Mouse (Mus musculus) kidney, postnatal 14 days (tissue): ENCODE results near the gene Rps18.
"Not testable (repeated sequence)": the region's sequence is repeated elsewhere in the genome, so short reads cannot be mapped to it uniquely, and the experiment has no call there.

ENCODE experiments used
- DNase-seq: peaks from one replicate; pipeline ENCODE4 v3.0.0; 2022; ENCODE audit warnings: mixed read lengths

Gene Rps18

DNA sequence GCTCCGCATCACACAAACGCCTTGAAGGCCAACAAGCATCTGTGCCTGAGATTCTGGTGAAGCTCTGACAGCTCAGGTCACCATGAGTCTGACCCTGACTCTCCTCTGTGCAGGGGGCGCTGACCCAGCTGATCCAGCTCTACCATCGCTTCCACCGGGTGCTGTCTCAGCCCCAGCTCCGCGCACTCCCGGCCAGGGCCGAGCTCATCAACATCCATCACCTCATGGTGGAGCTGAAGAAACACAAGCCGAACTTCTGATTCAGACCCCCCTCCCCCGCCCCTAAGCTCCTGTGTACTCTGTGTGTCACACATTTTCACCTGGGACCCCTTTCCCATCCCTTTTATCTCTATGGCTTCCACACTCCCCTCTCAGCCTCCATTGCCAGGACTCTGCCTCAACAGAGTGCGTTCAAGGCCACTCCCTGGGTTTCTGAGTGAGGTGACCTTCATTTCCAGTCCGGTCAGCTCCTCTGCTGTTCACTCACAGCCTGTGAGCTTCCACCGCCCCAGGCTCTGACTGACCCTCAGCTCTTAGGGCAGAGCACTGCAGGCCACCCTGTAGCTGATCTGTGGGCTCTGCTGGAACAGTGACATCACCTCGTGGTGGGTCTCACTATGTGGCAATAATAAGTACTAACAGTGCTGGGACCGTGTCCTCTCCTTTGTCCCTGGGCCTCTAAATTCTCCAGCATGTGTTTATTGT, 10.2 kb upstream of the Rps18 start:
- DNase-seq = no peak

DNA sequence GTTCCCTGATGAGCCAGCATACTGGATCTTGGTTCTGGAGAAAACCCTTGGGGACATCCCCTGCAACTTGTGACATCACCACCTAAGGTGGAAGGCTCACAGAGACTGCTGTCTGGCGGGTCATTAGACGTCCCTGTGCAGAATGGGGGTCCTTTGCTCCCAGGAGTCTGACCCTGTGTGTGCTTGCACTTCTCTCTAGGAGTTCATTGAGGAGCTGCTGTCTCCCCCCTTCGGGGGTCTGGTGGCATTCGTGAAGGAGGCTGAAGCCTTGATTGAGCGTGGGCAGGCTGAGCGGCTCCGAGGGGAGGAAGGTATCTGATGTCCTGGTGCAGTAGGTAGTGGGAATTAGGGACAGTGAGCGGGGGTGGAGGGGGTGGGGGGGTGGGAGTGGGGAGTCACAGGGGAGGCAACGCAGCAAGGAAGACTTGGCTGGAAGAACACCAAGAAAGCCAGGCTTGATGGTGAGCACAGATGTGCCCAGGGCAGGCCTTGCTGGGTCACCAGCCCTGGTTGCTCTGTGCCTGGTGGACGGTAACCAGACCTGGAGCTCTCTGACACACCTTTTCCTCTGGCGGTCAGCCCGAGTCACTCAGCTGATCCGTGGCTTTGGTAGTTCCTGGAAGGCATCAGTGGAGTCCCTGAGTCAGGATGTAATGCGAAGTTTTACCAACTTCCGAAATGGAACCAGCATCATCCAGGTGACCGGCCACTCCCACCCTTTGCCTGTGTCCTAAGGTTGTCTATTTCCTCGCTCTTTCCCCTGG, 9.5 kb upstream of the Rps18 start:
- DNase-seq = no peak

DNA sequence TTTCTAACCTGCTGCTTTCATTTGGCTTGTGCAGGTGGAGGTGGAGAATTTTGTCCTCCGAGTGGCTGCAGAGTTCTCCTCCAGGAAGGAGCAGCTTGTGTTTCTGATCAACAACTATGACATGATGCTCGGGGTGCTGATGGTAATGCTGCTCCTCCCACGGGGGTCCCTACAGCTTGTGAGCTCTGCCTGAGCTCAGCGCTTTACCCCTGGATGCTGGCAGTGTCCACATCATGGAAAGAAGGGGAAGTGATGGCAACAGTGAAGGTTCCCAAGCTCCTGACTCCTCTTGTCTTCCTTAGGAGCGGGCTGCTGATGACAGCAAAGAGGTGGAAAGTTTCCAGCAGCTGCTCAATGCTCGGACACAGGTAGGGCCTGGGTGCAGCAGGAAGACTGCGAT, 7.1 kb upstream of the Rps18 start:
- no peak for DNase-seq

DNA sequence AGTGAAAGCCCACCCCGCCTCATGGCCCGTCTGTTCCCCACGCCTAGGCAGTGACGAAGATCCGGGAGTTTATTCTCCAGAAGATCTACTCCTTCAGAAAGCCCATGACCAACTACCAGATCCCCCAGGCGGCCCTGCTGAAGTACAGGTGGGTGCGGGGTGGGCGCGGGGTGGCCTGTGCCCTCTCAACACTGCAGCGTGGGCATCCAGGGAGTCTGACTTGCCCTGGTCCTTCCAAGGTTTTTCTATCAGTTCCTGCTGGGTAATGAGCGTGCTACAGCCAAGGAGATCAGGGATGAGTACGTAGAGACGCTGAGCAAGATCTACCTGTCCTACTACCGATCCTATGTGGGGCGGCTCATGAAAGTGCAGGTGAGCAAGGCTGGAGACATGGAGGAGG, 4.1 kb upstream of the Rps18 start:
- no peak for DNase-seq

DNA sequence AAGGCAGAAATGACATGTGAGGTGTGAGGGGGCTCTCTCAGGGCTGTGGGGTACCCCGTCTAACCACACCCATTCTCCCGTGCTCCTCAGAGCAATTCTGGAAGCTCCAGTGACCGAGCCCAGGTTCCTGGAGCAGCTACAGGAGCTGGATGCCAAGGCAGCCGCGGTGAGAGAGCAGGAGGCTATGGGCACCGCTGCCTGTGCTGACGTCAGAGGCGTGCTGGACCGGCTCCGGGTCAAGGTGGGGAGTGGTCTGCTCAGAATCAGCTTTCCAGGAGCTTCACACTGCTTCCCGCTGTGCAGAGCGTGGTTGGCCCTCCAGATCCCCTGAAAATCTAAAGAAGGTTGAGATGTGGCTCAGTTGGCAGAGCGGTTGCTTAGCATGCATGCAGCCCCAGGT, 3.3 kb upstream of the Rps18 start:
- DNase-seq = no peak

DNA sequence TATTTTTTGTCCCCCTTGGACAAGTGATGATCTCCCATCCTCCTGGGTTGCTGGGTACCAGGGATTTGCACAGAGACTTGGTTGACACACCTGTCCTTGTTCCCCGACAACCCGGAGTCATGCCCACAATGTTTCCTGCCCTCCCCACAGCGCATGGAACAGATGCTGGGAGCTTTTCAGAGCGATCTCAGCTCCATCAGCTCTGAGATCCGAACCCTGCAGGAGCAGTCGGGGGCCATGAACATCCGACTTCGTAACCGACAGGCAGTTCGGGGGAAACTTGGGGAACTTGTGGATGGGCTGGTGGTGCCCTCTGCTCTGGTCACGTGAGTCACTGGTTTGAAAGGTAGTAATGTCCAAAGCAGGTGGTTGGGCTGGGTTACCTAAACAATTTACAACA, 2.6 kb upstream of the Rps18 start:
- DNase-seq = no peak

DNA sequence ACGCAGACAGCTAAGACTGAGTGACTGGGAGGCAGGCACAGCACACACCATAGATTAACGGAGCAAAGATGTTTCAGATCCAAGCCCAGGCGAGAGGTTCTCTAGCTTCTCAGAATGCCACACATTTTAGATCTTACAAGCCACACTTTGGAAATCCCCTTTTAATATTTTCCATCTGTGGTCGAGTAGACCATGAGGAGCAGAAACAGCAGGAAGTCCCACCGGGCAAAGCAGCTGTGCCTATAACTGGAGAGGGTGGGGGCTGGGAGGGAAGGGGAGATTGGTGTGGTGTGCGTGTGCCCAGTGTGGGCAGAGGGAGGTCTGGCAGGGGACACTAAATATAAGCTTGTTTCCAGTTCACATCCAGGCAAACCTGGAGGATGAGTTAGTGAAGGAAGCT, 1.7 kb upstream of the Rps18 start:
- DNase-seq = no peak

DNA sequence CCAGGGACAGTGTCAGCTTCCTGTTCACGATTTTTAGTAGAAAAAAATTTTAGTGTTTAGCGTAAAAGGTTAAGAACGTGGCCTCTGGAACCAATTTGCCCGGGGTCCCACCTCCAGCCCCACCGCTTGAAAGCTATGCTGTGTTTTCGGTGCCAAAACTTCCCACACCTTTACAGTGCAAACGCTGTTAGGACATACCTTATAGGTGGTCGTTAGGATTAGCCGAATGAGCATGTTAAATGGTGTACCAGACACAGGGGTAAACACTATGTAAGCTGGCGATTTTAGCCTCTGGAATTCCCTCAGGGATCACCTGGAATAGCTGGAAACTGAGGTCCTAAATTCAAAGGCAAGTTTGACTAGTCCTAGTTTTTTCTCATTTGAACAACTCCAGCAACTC, 535 bp upstream of the Rps18 start:
- DNase-seq = no peak

DNA sequence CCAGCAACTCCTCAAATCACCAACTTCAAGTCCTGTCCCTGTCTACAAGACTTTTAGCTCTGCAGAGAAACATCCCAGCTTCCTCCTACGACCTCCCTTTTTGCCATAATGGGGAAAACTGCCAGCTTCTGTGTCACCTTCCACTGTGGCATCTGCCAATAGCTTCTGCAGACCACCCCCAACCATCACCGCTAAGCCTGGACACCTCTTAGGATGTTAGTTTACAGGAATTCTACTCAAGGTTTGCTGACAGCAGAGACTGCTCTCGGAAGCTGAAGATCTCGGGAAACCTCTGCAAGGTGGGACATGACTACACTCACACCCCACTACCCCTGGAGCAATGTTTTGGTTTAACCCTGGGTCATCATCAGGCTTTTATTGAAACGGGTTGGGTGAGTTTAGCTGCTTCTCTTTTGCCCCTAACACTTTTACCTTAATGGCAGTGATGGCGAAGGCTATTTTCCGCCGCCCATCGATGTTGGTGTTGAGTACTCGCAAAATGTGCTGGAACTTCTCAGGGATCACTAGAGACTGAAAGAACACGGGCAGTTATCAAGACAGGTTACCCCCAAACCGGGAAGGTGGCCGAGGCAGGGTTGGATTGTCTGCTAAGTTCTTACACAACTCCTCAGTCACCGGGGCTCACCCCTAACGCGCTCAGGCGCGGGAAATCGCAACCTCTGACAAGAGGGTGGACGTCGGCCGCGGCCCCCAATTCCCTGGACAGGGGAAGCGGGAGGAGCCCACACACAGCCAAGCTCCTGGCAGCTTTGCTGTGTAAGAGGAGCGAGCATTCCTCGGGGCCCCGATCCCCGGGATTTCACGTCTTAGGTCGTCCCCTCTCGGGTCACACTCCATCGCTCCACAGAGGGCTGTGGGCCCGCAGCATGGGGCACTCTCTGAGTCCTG, 901 bp downstream of the Rps18 start:
- no peak for DNase-seq

DNA sequence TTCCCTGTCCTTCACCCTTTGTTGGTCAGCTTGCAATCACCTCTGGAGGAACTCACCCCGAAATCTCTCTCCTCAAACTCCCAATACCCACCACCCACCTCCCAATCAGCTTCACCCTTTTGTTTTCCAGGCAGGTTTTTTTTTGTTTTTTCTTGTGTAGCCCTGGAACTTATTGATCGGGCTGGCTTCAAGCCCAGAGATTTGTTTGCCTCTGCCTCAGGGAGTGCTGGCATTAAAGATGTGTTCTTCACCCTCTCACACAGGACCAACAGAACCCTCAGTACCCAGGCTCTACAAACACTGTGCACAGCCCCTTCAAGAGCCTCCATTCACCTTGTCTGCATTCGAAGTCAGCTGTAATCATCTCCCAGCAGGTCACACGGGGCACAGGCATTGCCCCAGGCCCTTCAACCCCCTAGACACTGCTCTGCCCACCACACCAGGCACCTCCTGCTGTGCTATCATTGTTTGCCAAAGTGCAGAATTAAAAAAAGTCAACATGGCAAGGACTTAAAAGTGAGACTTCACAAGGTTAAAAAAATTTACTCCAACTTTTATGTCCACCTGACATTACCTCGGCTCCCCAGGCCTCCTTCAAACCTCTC, 1.7 kb downstream of the Rps18 start:
- no peak for DNase-seq

DNA sequence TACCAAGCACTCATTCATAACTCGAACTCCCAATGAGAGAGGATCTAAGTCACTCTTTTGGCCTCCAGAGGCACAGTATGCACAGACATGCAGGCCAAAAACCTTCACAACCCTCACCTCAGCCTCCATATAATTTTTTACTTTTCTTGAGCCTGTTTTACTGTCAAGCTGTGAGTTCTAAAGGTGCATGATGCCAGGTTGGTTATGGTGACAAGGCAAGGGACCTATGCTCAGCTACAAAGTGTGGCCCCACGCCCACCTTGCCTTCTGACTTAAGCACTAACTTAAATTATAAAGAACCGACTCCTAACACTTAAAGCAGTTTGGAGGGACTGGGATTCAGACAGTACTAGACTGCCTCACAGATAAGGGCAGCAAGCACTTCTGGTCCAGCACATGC, 2.5 kb downstream of the Rps18 start:
- DNase-seq = no peak

DNA sequence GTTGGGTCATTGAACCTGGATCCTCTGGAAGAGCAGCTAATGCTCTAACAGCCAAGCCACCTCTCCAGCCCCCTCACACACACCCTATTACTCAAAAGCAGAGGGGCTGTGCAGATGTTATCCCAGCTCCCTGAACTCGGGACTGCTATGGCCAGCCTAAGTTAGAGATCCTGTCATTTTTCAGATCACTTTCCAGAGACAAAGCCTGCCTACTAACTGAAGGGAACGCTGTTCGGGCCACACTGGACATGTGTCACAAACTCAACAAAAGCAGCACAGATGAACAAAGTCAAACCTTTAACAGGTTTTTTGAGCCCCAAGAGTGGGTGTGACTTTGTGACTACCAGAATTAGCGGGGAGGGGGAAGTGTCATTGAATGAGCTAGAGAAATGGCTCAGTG, 2.9 kb downstream of the Rps18 start:
- DNase-seq = no peak

DNA sequence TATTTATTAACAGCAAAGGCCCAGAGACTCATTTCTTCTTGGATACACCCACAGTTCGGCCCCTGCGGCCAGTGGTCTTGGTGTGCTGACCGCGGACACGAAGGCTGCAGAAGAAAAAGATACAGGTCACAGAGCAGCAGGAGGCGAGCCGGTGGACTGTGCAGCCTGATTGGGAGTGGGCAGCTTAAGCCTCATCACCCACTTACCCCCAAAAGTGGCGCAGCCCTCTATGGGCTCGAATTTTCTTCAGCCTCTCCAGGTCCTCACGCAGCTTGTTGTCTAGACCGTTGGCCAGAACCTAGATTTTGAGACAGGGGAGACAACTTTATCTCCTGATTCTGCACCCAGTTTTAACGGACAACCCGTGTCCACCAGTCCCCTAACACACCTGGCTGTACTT, 3.8 kb downstream of the Rps18 start:
- not testable (repeated sequence) for DNase-seq

DNA sequence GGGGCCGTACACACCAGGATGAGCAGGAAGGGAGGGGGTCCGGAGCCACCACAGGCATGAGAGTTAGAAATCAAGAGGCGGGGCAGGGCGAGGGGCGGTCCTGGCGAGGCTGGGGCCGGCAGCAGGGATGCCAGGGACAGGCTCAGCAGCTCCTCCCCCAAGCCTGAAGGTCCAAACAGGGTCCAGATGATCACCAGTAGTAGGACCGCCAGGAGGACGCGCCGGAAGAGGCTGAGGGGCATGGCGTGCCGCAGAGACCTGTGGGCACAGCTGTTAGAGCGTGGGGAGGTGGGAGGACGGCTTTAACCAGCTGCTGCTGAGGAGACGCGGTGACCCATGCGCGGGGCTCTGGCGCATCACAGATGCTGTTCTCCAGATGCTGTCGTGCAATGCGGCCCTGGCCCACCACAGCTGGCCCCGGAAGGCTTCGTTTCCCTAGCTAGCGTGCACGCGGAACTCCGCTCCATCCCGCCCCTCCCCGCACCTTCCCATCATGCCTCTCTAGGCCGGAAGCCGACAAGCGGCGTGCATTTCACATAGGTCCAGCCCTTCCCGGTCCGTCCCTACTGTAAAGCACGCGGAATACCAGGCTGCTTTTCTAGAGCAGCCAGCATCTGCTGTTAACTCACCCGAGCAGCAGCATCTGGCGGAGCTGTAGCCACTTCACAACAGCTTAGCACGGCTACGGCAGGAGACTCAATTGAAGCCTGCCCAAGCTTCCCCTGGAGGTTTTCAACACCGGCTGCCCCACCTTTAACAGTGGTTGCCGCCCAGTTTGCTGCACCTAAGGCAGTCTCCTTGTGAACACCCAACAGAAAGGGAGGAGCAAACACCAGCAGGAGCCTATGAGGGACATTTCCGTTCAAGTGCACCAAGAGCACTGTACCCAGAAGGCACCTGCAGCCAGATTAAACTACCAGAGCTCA, 4.5 kb downstream of the Rps18 start, which contains the start of gene B3galt4:
Gene B3galt4 (minus strand): TSS at position 468 of the 926 bp plus-strand sequence.
- peak; percentile 86 for DNase-seq

DNA sequence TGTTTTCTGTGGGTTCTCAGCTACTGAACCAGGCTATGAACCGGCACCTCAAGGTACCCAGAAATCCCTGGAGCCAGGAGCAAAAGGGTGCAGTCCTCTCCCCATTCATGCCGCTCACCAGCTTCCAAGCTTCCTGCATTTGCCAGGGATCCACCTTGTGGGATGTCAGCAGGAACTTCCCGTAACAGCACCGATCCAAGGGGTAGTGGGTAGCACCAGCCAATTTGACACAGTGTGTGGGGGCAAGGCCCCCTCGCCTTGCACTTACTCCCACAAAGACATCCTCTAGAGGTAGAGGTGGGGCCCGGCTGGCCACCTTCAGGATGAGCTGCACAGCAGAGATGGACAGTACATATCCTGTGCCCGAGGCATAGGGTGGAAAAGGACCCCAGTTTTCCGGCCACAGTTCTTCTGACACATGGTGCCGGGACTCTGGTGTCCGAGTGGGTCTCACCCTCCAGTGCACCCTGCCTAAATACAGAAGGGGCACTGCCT, 5.6 kb downstream of the Rps18 start:
- DNase-seq = no peak

DNA sequence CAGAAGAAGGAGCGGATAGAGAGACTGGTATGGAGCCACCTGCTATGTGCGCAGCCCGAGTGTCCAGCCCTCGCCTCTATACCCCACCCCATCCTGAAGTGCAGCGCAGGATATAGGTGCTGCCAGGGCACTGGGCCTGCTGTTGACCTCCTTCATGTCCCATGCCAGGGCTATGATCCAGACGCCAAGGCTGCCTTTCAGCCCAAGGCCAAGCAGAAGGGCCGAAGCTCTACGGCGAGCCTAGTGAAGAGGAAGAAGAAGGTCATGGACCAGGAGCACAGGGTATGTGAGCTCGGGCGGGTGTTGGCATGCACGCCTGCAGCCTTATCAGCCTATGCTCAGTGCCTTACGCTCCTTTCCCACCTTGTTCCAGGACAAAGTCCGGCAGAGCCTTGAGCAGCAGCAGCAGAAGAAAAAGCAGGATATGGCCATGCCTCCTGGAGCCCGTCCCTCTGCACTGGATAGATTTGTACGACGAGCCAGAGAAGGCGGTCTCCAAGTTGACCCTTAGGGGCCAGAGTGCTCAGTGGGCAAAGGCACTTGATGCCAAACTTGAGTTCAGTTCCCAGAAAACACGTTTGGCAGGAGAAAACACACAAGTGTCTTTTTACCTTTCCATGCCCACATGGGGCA, 6.8 kb downstream of the Rps18 start:
- DNase-seq = no peak

DNA sequence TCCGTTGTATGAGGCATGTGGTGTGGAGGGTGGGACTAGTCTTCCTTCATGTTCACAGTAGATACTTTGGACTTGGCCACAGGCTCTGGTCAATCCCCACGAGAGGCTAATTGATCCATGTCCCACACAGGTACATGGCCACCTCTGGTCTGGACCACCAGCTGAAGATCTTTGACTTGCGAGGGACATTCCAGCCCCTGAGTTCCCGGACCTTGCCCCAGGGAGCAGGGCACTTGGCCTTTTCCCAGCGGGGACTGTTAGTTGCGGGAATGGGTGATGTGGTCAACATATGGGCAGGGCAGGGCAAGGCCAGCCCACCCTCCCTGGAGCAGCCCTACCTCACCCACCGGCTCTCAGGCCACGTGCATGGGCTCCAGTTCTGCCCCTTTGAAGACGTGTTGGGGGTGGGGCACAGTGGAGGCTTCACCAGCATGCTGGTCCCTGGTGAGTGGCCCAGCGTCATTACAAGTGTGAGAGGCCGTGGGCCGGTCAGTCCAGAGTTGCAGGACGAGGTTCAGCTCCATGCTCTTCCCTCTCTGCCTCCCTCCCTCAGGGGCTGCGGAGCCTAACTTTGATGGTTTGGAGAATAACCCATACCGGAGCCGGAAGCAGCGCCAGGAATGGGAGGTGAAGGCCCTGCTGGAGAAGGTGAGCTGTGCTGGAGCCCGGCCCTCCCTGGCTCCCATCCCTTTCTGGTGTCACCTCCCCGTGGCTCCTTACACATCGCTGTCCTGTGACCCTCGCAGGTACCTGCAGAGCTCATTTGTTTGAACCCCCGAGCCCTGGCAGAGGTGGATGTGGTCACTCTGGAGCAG, 7.5 kb downstream of the Rps18 start:
- DNase-seq = no peak

DNA sequence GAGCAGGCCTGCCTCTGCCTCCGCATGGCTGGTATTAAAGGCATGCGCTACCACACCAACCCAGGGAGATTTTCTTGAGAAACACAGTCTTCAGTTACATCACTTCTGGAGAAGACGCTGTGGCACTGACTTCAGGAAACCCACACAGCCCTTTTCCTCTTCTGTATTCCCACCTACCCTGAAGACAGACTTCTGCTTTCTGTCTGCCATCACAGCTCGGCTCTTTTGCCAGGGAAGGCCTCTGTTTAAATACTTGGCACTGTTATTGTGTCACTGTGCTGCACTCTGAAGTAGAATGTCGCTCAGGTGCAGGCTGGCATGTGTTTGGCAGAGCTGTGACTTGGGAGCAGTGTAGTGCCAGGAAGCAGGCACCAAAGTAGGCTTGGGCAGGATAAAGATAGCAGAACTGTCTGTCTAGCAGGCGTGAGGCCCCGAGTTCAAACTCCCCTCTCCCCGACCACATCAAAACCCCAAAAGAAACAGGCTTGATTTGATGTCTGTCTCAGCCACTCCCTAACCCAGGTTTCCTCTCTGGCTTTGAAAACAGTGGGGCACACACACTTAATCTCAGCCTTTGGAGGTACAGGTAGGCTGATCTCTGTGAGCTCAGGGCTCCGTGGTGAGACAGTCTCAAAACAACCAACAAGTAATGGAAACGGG, 8.2 kb downstream of the Rps18 start:
- no peak for DNase-seq

DNA sequence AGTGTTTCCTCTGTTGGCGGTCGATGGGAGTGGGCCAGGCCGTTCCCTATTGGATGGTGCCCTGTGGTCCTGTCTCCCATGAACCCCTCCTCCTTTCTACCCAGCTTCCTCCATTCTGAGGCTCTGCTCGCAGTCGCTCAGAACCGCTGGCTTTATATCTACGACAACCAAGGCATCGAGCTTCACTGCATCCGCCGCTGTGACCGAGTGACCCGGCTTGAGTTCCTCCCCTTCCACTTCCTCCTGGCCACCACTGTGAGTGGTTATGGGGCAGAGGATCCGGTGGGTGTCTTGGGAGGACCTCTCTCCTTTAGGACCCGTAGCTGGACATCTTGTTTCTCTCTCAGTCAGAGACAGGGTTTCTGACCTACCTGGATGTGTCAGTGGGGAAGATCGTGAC, 12.3 kb downstream of the Rps18 start:
- DNase-seq = no peak

DNA sequence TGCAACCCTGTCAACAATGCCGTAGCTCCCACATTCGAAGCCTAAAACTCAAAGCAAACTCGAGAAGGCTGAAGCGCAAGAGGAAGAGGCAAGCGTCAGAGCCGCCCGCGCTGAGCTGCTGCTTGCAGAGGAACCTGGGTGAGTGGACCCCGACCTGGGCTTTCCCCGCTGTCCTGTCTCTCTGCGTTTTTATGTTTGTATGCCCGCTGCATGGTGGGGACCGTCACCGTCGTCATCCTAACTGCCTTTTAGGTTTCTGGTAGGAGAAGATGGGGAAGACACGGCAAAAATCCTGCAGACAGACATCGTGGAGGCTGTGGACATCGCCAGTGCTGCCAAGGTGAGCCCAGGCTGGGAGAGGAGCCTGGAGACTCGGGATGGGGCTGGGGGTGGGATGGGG, 14.4 kb downstream of the Rps18 start:
- no peak for DNase-seq
